Mouse (Mus musculus) lung, postnatal 0 days (tissue): ENCODE results near the gene Dnajc8. TPM values are rescaled to one million over a fixed set of nuclear protein-coding genes. Genes with fewer than 3 reads are reported as not detected.
A peak's percentile ranks its signal among the peaks of the same experiment; 100 is the strongest.
"Not testable (repeated sequence)": the region's sequence is repeated elsewhere in the genome, so short reads cannot be mapped to it uniquely, and the experiment has no call there.

Source experiments
- ATAC-seq: fragments of 200-750 bp; cut with Nextera tagmentation; 2 replicates; pipeline ENCODE4 v1.8.0; 2017; ENCODE audit warnings: moderate library complexity
- DNase-seq: peaks from one replicate; pipeline ENCODE4 v3.0.0-alpha.2; 2016; ENCODE audit warnings: low spot score
- H3K27ac ChIP-seq: fragments of 300-500 bp; sonication (generic); 2 replicates; pipeline ENCODE4 v1.5.1; 2014; ENCODE audit warnings: antibody characterized with exemption, mild to moderate bottlenecking, low read length, mixed read lengths
- H3K27me3 ChIP-seq: fragments of 300-500 bp; sonication (generic); replicated peaks from 2 replicates; pipeline ENCODE4 v1.6.1; 2014; ENCODE audit warnings: low read length, mixed read lengths; ENCODE audit not compliant: insufficient read depth
- H3K36me3 ChIP-seq: fragments of 300-500 bp; sonication (generic); 2 replicates; pipeline ENCODE4 v1.6.1; 2014; ENCODE audit warnings: low read length, mixed read lengths; ENCODE audit not compliant: insufficient read depth
- H3K4me1 ChIP-seq: fragments of 300-500 bp; sonication (generic); 2 replicates; pipeline ENCODE4 v1.6.1; 2014; ENCODE audit warnings: antibody characterized with exemption, low read depth, low read length, mixed read lengths; ENCODE audit not compliant: insufficient read depth
- H3K4me2 ChIP-seq: fragments of 300-500 bp; sonication (generic); replicated peaks from 2 replicates; pipeline ENCODE4 v1.6.1; 2014; ENCODE audit warnings: low read depth, mild to moderate bottlenecking, low read length, moderate library complexity, mixed read lengths
- H3K4me3 ChIP-seq: fragments of 300-500 bp; sonication (generic); 2 replicates; pipeline ENCODE4 v1.5.1; 2014; ENCODE audit warnings: low read depth, low read length
- H3K9ac ChIP-seq: fragments of 300-500 bp; sonication (generic); replicated peaks from 2 replicates; pipeline ENCODE4 v1.6.1; 2014; ENCODE audit warnings: low read depth, mild to moderate bottlenecking
- H3K9me3 ChIP-seq: fragments of 300-500 bp; sonication (generic); 2 replicates; pipeline ENCODE4 v1.6.1; 2016; ENCODE audit warnings: low read length, mixed read lengths
- CTCF ChIP-seq: IDR thresholded peaks from 2 replicates; pipeline ENCODE4 v1.5.1; 2016; ENCODE audit warnings: antibody characterized with exemption, mild to moderate bottlenecking
- EP300 ChIP-seq: IDR thresholded peaks from 2 replicates; pipeline ENCODE4 v1.6.1; 2016; ENCODE audit warnings: antibody characterized with exemption, mild to moderate bottlenecking, control low read depth
- WGBS: fragments of 180-500 bp; shearing (Covaris S2); extraction: QIAGEN DNeasy Blood & Tissue Kit; methylation state at CpG from one replicate; pipeline ENCODE4 v1.1.7; 2014; 5-methylcytosine and 5-hydroxymethylcytosine counted together
- polyA plus RNA-seq: library from polyadenylated mRNA; unstranded; fragments of >200 nt; fragmentation: Nextera tagmentation; extraction: Ambion mirVana; gene quantifications from 2 replicates; pipeline ENCODE4 v1.2.1, GENCODE M21; 2015

Dnajc8 gene
- polyA plus RNA-seq, 1 experiment from 2014 or later, result 182 TPM

GRCm38 (mm10) chr4:132539481-132539880 lies 4.1 kb downstream of the Dnajc8 start:
- Histone ChIP-seq H3K9me3 (no peaks in the 10 kb centered on the region), H3K9ac (no peak overlapping the region), H3K4me3 (no peak overlapping the region), H3K4me1 (no peaks in the 10 kb centered on the region; the same call in 1 of the 2 replicates), H3K27me3 (no peaks in the 10 kb centered on the region), H3K36me3 (peaks cover 33% of the 10 kb centered on the region), H3K4me2 (no peak overlapping the region), H3K27ac (no peak overlapping the region)
- no peak for ATAC-seq
- WGBS, result 91% methylated on average over 5 of the region's 5 CpGs
- TF ChIP-seq CTCF (no peak), EP300 (no peak)
- DNase-seq, result no peak

- H3K27me3 ChIP-seq, result no peaks in the 10 kb centered on the region
- no peak overlapping the region for H3K9ac ChIP-seq
- DNase-seq (no peak), ATAC-seq (no peak)
- no peak overlapping the region for H3K27ac ChIP-seq
- H3K4me2 ChIP-seq, result no peak overlapping the region
- no peaks in the 10 kb centered on the region for H3K4me1 ChIP-seq
- TF ChIP-seq EP300 (no peak), CTCF (no peak)
- no peak overlapping the region for H3K4me3 ChIP-seq
- 77% methylated on average over 4 of the region's 4 CpGs for WGBS
- peaks cover 36% of the 10 kb centered on the region for H3K36me3 ChIP-seq
- no peaks in the 10 kb centered on the region for H3K9me3 ChIP-seq
These were observed 6.1 kb downstream of the Dnajc8 start for GRCm38 (mm10) chr4:132541413-132541812.

- Histone ChIP-seq H3K4me1 (no peaks in the 10 kb centered on the region), H3K4me3 (no peak overlapping the region), H3K9me3 (no peaks in the 10 kb centered on the region), H3K27me3 (no peaks in the 10 kb centered on the region), H3K27ac (no peak overlapping the region), H3K36me3 (peaks cover 47% of the 10 kb centered on the region), H3K9ac (no peak overlapping the region), H3K4me2 (no peak overlapping the region)
- DNase-seq, result no peak
- peak; percentile 16; the same call in 1 of the 2 replicates for TF ChIP-seq CTCF
- no peak for TF ChIP-seq EP300
- ATAC-seq, result no peak
- WGBS, result 35% methylated on average over 1 of the region's 1 CpGs
These were observed 7.4 kb downstream of the Dnajc8 start for GRCm38 (mm10) chr4:132542724-132543123.

GRCm38 (mm10) chr4:132545851-132546250 lies 10.5 kb downstream of the Dnajc8 start:
- Histone ChIP-seq H3K4me1 (no peaks in the 10 kb centered on the region), H3K9ac (no peak overlapping the region), H3K27me3 (no peaks in the 10 kb centered on the region), H3K4me3 (no peak overlapping the region), H3K4me2 (no peak overlapping the region), H3K36me3 (peaks cover 52% of the 10 kb centered on the region), H3K27ac (no peak overlapping the region), H3K9me3 (no peaks in the 10 kb centered on the region)
- 23% methylated on average over 8 of the region's 8 CpGs for WGBS
- ATAC-seq (peak; percentile 73), DNase-seq (peak; percentile 78)
- TF ChIP-seq CTCF (peak; percentile 81), EP300 (no peak)

DNA sequence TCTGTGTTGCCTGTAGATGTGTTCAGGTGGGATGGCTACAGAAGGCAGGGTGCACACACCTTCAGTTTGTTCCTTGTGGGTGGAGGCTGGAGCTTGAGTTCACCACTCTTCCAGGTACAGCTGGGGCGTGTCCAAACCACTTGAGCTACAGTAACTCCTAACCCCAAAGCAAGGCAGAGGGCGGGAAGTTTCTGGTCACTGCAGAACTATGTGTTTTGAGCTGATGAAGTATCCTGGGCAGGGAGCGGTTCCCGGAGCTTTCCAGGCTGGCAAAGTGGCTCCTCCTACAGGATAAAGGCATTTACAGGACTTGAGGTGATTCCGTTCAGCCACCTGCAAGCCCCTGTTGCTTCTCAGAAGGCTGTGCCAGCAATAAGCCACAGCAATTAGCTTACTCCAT lies 18.9 kb downstream of the Dnajc8 start:
- 48% methylated on average over 5 of the region's 5 CpGs for WGBS
- Histone ChIP-seq H3K4me3 (no peak overlapping the region), H3K9me3 (no peaks in the 10 kb centered on the region), H3K9ac (0 out of 2 replicates have a peak overlapping the region, but pooled peaks have one; percentile 2), H3K36me3 (peaks cover 19% of the 10 kb centered on the region), H3K27me3 (no peaks in the 10 kb centered on the region), H3K4me2 (no peak overlapping the region), H3K27ac (peak overlapping the region; percentile 57), H3K4me1 (no peaks in the 10 kb centered on the region)
- DNase-seq (peak; percentile 76), ATAC-seq (peak; percentile 87)
- TF ChIP-seq CTCF (peak; percentile 32; the same call in 1 of the 2 replicates), EP300 (no peak)

- TF ChIP-seq EP300 (peak; percentile 49; the same call in 1 of the 2 replicates), CTCF (no peak)
- DNase-seq (peak; percentile 56), ATAC-seq (peak; percentile 71)
- Histone ChIP-seq H3K9me3 (no peaks in the 10 kb centered on the region), H3K27ac (peak overlapping the region; percentile 57), H3K4me3 (no peak overlapping the region), H3K36me3 (peaks cover 15% of the 10 kb centered on the region), H3K4me2 (no peak overlapping the region), H3K4me1 (no peaks in the 10 kb centered on the region), H3K27me3 (no peaks in the 10 kb centered on the region), H3K9ac (0 out of 2 replicates have a peak overlapping the region, but pooled peaks have one; percentile 2)
- 46% methylated on average over 8 of the region's 8 CpGs for WGBS
These were observed 19.3 kb downstream of the Dnajc8 start for GRCm38 (mm10) chr4:132554653-132555052.

GRCm38 (mm10) chr4:132555550-132555949 lies 20.2 kb downstream of the Dnajc8 start:
- H3K9ac ChIP-seq, DNase-seq, ATAC-seq, H3K27ac ChIP-seq, H3K4me1 ChIP-seq, H3K4me2 ChIP-seq, H3K9me3 ChIP-seq, H3K27me3 ChIP-seq, H3K4me3 ChIP-seq: not testable (repeated sequence)
- 82% methylated on average over 7 of the region's 7 CpGs for WGBS
- peaks cover 10% of the 10 kb centered on the region for H3K36me3 ChIP-seq
